Mouse (Mus musculus) midbrain, embryonic 16.5 days (tissue): ENCODE measurements around the gene Fam228a. TPM values are rescaled to one million over a fixed set of nuclear protein-coding genes. Genes with fewer than 3 reads are reported as not detected.

Experiments used
- ATAC-seq: fragments of 200-750 bp; cut with Nextera tagmentation; 2 replicates; pipeline ENCODE4 v1.8.0; 2017; ENCODE audit warnings: moderate TSS enrichment
- H3K27ac ChIP-seq: fragments of 300-500 bp; sonication (generic); 2 replicates; pipeline ENCODE4 v1.5.1; 2014; ENCODE audit warnings: mild to moderate bottlenecking, low read length, mixed read lengths
- H3K27me3 ChIP-seq: fragments of 300-500 bp; sonication (generic); 2 replicates; pipeline ENCODE4 v1.6.1; 2014; ENCODE audit warnings: low read depth, low read length, mixed read lengths; ENCODE audit not compliant: control insufficient read depth, insufficient read depth
- H3K36me3 ChIP-seq: fragments of 300-500 bp; sonication (generic); 2 replicates; pipeline ENCODE4 v1.6.1; 2014; ENCODE audit warnings: mild to moderate bottlenecking, low read length, moderate library complexity, mixed read lengths; ENCODE audit not compliant: control insufficient read depth, insufficient read depth
- H3K4me1 ChIP-seq: fragments of 300-500 bp; sonication (generic); 2 replicates; pipeline ENCODE4 v1.6.1; 2014; ENCODE audit warnings: mild to moderate bottlenecking, low read length, mixed read lengths; ENCODE audit not compliant: control insufficient read depth, insufficient read depth
- H3K4me2 ChIP-seq: fragments of 300-500 bp; sonication (generic); 2 replicates; pipeline ENCODE4 v1.6.1; 2014; ENCODE audit warnings: mild to moderate bottlenecking, low read length, mixed read lengths
- H3K4me3 ChIP-seq: fragments of 300-500 bp; sonication (generic); 2 replicates; pipeline ENCODE4 v1.5.1; 2014; ENCODE audit warnings: low read depth, mild to moderate bottlenecking, low read length, moderate library complexity, mixed read lengths
- H3K9ac ChIP-seq: fragments of 300-500 bp; sonication (generic); 2 replicates; pipeline ENCODE4 v1.6.1; 2014; ENCODE audit warnings: low read depth, low read length, mixed read lengths
- H3K9me3 ChIP-seq: fragments of 300-500 bp; sonication (generic); replicated peaks from 2 replicates; pipeline ENCODE4 v1.6.1; 2014; ENCODE audit warnings: mild to moderate bottlenecking, low read length, mixed read lengths; ENCODE audit not compliant: control insufficient read depth, poor library complexity, severe bottlenecking
- WGBS: fragments of 180-500 bp; shearing (Covaris S2); extraction: QIAGEN DNeasy Blood & Tissue Kit; methylation state at CpG from one replicate; pipeline ENCODE4 v1.1.7; 2014; 5-methylcytosine and 5-hydroxymethylcytosine counted together
- polyA plus RNA-seq: library from polyadenylated mRNA; unstranded; fragments of >200 nt; fragmentation: Nextera tagmentation; extraction: Ambion mirVana; gene quantifications from 2 replicates; pipeline ENCODE4 v1.2.1, GENCODE M21; 2015

Gene Fam228a
- polyA plus RNA-seq, 1 experiment from 2014 or later, result 0.69 TPM

DNA sequence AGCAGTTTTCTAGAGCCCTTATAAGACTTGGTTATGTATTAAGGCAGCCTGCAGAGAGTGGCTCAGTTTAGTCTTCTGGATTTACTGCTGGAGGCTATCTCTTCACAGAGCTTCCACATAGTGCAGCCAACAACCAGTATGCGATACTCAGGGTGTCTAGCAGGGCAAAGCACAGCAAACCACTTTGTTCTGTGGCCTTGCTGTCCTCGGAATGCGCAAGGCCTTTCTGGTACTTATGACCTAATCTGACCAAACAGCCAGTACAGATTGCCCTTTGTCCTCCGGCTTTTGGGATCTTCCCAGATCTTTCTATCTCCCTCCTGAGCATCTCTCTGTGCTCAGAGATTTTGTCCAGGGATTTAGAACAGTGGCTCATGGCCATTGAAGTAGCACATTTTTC lies 52.8 kb downstream of the Fam228a start:
- Histone ChIP-seq H3K36me3 (no peaks in the 10 kb centered on the region), H3K27ac (no peak overlapping the region), H3K4me3 (no peak overlapping the region), H3K9me3 (no peaks in the 10 kb centered on the region), H3K9ac (no peak overlapping the region), H3K4me2 (no peak overlapping the region), H3K27me3 (no peaks in the 10 kb centered on the region), H3K4me1 (no peaks in the 10 kb centered on the region)
- WGBS, result 83% methylated on average over 4 of the region's 4 CpGs
- no peak for ATAC-seq

DNA sequence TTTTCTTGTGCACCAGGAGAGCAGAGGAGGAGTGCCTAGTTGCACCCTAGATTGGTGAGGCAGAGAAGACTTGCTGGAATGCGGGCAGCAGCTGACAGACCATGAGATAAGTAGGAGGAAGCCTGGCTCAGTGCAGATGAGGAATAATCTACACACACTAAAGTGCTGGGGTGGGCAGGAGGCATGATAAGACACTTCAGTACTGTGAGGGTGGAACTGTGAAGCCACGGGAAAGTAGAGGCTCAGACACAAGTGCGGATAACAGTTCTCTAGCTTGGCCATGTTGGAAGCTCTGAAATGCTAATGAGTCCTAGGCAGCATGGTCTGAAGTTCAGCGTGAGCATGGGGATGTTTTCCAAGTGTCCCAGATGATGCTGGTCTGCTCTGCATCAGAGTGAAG lies 58.3 kb downstream of the Fam228a start:
- no peak overlapping the region for H3K27ac ChIP-seq
- 77% methylated on average over 4 of the region's 4 CpGs for WGBS
- no peaks in the 10 kb centered on the region for H3K4me1 ChIP-seq
- H3K9ac ChIP-seq, result no peak overlapping the region
- H3K4me3 ChIP-seq, result no peak overlapping the region
- no peaks in the 10 kb centered on the region for H3K27me3 ChIP-seq
- no peak overlapping the region for H3K4me2 ChIP-seq
- no peak for ATAC-seq
- no peaks in the 10 kb centered on the region for H3K9me3 ChIP-seq
- H3K36me3 ChIP-seq, result peaks cover 6% of the 10 kb centered on the region; the same call in 1 of the 2 replicates

DNA sequence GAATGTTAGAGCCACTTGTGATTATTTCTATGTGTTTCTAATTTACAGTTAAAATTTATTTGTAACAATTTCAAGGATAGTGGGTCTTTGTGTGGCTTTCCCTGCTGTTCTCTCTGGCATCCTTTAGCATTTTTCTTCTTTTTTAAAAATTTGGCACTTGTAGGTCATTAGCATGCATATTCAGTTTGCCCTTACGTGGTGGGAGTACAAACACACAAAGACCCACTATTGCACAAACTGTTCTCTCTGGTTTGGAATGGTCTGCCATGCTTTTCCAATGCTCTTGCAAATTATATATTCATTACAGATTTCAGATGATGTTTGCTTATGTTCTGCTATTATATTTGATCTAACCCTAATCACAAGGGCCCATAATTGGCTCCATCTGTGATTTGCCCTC lies 61.9 kb downstream of the Fam228a start:
- Histone ChIP-seq H3K9me3 (no peaks in the 10 kb centered on the region), H3K4me1 (no peaks in the 10 kb centered on the region), H3K36me3 (peaks cover 22% of the 10 kb centered on the region), H3K27ac (no peak overlapping the region), H3K4me2 (no peak overlapping the region), H3K9ac (no peak overlapping the region), H3K4me3 (no peak overlapping the region), H3K27me3 (no peaks in the 10 kb centered on the region)
- 53% methylated on average over 1 of the region's 1 CpGs for WGBS
- no peak for ATAC-seq

DNA sequence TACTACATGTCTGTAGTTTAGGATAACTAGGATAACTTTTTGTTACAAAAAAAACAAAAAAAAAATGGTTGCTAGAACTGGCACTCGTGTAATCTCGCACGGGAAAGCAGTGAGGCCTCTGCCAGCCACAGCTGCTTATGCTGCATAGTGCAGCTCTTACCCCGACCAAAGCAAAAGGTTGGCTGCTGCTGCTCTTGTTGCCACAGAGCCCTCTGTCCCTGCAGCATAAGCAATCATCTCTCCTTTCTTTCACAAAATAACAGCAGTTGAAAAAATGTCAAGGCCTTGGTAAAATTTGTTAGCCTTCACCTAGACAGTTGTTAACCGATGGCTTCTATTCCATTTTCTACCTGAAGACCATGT lies 72.6 kb downstream of the Fam228a start:
- H3K4me2 ChIP-seq, result no peak overlapping the region
- no peaks in the 10 kb centered on the region for H3K9me3 ChIP-seq
- no peak overlapping the region for H3K4me3 ChIP-seq
- peaks cover 12% of the 10 kb centered on the region; the same call in 1 of the 2 replicates for H3K36me3 ChIP-seq
- H3K27ac ChIP-seq, result no peak overlapping the region
- ATAC-seq, result no peak
- H3K27me3 ChIP-seq, result no peaks in the 10 kb centered on the region
- H3K9ac ChIP-seq, result no peak overlapping the region
- H3K4me1 ChIP-seq, result no peaks in the 10 kb centered on the region
- WGBS, result 88% methylated on average over 5 of the region's 5 CpGs

DNA sequence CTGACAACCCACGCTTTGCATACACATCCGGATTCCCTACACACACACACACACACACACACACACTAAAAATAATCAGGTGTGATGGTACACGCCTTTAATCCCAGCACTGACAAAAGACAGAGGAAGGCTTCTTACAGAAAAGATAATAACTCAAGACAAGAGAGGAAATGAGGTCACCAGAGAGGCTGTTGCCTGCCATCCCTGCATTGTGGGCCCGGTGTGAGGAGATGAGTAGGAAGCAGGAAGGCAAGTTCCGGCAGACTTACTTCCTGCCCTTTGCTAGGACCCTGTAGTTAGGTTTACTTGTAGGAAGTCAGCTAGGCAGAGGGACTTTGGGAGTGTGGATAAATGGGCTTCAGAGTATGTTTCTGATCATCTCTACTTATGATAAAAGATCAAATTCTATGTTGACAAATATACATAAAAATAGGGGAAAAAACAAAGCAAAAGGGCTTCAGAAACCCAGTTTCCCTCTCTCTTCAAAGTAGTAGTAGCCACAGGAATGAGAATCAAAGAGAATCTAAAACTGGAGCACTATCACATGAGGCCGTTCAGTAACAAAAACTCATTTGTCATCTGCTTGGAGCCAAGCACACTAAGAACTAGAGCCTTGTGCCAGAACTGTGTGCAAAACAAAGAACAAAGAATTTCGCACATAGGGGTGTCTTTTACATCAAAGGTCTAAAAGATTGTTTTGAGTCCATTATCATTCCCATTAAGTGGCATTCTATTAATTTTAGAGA lies 73.1 kb downstream of the Fam228a start:
- no peak overlapping the region for H3K9ac ChIP-seq
- 85% methylated on average over 7 of the region's 7 CpGs for WGBS
- no peak for ATAC-seq

More for the DNA sequence above, 73.1 kb downstream of the Fam228a start:
- no peak overlapping the region for H3K4me3 ChIP-seq
- peaks cover 9% of the 10 kb centered on the region; the same call in 1 of the 2 replicates for H3K36me3 ChIP-seq
- H3K27ac ChIP-seq, result no peak overlapping the region
- no peaks in the 10 kb centered on the region for H3K27me3 ChIP-seq
- no peaks in the 10 kb centered on the region for H3K4me1 ChIP-seq
- H3K9me3 ChIP-seq, result no peaks in the 10 kb centered on the region
- H3K4me2 ChIP-seq, result no peak overlapping the region

Other genes starting within 250 kb of the Fam228a start
- 19.4 and 20.3 TPM in 2 replicates for gene Itsn2, start 145.8 kb downstream of the Fam228a start, polyA plus RNA-seq
- not detected in 2 replicates for gene Gm3625, start 145.5 kb downstream of the Fam228a start, polyA plus RNA-seq
- 15.1 and 17.4 TPM in 2 replicates for gene Pfn4, start 30.6 kb upstream of the Fam228a start, polyA plus RNA-seq
- 5.9 and 8.0 TPM in 2 replicates for gene Fam228b, start 30.8 kb upstream of the Fam228a start, polyA plus RNA-seq
- 204 TPM in 2 replicates for gene Sf3b6, start 79.1 kb upstream of the Fam228a start, polyA plus RNA-seq
- gene Fkbp1b, start 103.2 kb upstream of the Fam228a start, polyA plus RNA-seq, result 36.7 and 43.0 TPM in 2 replicates
- gene Wdcp, start 104.9 kb upstream of the Fam228a start, polyA plus RNA-seq, result 12.7 and 14.4 TPM in 2 replicates
- 2.9 and 3.0 TPM in 2 replicates for gene Mfsd2b, start 135.9 kb upstream of the Fam228a start, polyA plus RNA-seq
- 38.7 and 40.9 TPM in 2 replicates for gene Ubxn2a, start 169.3 kb upstream of the Fam228a start, polyA plus RNA-seq
- gene Atad2b, start 178.9 kb upstream of the Fam228a start, polyA plus RNA-seq, result 8.0 and 9.7 TPM in 2 replicates